Mouse (Mus musculus): Measurements from ENCODE around the gene H2-Eb2. TPM values are rescaled to one million over a fixed set of nuclear protein-coding genes. Genes with fewer than 3 reads are reported as not detected.

Gene H2-Eb2
- polyA plus RNA-seq, 2 experiments, result not detected

DNA sequence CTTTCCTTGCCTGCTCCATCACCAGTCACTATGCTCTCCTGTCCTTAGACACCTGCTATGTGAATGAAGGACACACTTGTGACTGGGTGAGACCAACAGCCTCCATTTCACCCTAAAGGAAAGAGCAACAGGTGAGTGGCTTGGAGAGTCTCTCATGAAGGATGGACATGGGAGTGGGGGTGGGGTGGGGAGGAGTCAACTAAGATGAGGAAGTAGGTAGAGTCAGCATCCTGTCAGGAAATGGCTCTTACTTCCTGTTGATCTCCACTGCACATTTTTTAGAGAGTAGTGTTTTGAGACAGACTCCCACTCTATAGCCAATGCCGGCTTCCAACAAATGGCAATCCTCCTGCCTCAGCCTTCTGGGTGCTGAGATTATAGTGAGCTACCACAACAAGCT is 29.5 kb downstream of the H2-Eb2 start:
- H3K4me3 ChIP-seq (replicated peaks; ENCODE audit: low read length), result no peak overlapping the region
- ATAC-seq (ENCODE audit: low FRiP score, low read depth) (no peak), DNase-seq (ENCODE audit: low spot score) (no peak)
- H3K9me3 ChIP-seq (ENCODE audit: control insufficient read depth, low read length), result no peaks in the 10 kb centered on the region
- no peaks in the 10 kb centered on the region for H3K4me1 ChIP-seq (ENCODE audit: control insufficient read depth, insufficient read depth, low read length)
- H3K9ac ChIP-seq (ENCODE audit: low read depth, low read length, severe bottlenecking), result no peak overlapping the region
- TF ChIP-seq POLR2A (IDR thresholded peaks at IDR 0.05; ENCODE audit: borderline replicate concordance, extremely low read depth, insufficient read depth, insufficient read length), result no peak
- no peaks in the 10 kb centered on the region for H3K27me3 ChIP-seq (ENCODE audit: control insufficient read depth, insufficient read depth, low read length)
- no peaks in the 10 kb centered on the region for H3K36me3 ChIP-seq (ENCODE audit: control insufficient read depth, insufficient read depth, low read length)
- no peak overlapping the region for H3K4me2 ChIP-seq (replicated peaks; ENCODE audit: low read depth, low read length, severe bottlenecking)
- no peak overlapping the region for H3K27ac ChIP-seq (replicated peaks; ENCODE audit: low read depth, low read length)
- WGBS, result 89% methylated on average over 1 of the region's 1 CpGs

DNA sequence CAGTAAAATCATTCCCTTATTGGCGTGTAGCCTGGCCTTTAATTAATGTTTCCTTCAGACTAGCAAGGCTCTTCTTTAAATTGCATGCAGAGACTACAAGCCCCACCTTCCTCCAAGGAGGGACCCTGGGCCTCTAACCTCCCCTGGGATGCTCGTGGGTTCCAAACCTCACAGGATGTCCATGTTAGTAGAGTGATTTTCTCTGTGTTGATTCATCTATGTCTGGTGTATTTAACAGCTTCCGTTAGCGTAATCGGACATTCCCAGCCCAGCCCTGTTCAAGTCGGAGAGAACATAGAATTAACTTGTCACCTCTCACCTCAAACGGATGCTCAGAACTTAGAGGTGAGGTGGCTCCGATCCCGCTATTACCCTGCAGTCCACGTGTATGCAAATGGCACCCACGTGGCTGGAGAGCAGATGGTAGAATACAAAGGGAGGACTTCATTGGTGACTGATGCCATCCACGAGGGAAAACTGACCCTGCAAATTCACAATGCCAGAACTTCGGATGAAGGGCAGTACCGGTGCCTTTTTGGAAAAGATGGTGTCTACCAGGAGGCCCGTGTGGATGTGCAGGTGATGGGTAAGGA is 37.6 kb downstream of the H2-Eb2 start:
- Histone ChIP-seq H3K4me1 (ENCODE audit: control insufficient read depth, insufficient read depth, low read length) (no peaks in the 10 kb centered on the region), H3K27me3 (ENCODE audit: control insufficient read depth, insufficient read depth, low read length) (no peaks in the 10 kb centered on the region), H3K9me3 (ENCODE audit: control insufficient read depth, low read length) (no peaks in the 10 kb centered on the region), H3K27ac (replicated peaks; ENCODE audit: low read depth, low read length) (no peak overlapping the region), H3K9ac (ENCODE audit: low read depth, low read length, severe bottlenecking) (no peak overlapping the region), H3K4me2 (replicated peaks; ENCODE audit: low read depth, low read length, severe bottlenecking) (no peak overlapping the region), H3K36me3 (ENCODE audit: control insufficient read depth, insufficient read depth, low read length) (no peaks in the 10 kb centered on the region), H3K4me3 (replicated peaks; ENCODE audit: low read length) (no peak overlapping the region)
- TF ChIP-seq POLR2A (IDR thresholded peaks at IDR 0.05; ENCODE audit: borderline replicate concordance, extremely low read depth, insufficient read depth, insufficient read length), result no peak
- ATAC-seq (ENCODE audit: low FRiP score, low read depth) (no peak), DNase-seq (ENCODE audit: low spot score) (no peak)
- WGBS, result 87% methylated on average over 15 of the region's 15 CpGs

DNA sequence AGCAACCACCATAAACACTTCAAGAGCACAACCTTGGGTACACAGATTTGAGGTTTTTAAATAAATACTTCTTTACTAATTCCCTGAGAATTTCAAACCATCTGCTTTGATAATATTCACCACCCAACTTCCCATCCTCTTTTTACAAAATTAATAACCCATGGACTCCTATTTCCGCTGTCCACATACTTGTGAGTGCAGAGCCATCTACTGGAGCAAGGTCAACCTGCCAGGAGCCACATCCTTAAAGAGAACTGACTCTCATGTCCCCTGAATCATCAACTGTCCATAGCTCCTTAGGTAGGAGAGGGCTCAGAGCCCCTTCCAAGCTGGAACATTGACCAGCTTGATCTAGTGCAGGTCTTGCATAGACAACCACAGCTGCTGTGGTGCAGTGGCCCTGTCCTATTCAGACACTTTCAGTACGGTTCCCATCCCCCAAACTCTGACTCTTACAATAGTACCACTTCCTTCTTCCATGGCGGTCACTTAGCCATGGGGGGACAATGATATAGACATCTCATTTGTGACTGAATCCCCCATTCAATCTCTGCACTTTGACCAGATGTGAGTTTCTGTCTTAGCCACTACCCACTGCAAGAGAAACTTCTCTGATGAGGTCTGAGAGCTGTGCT is 38.3 kb downstream of the H2-Eb2 start:
- no peak for DNase-seq (ENCODE audit: low spot score)
- H3K27ac ChIP-seq (replicated peaks; ENCODE audit: low read depth, low read length), result no peak overlapping the region
- no peaks in the 10 kb centered on the region for H3K27me3 ChIP-seq (ENCODE audit: control insufficient read depth, insufficient read depth, low read length)
- no peaks in the 10 kb centered on the region for H3K4me1 ChIP-seq (ENCODE audit: control insufficient read depth, insufficient read depth, low read length)
- WGBS, result 91% methylated on average over 3 of the region's 3 CpGs
- H3K9me3 ChIP-seq (ENCODE audit: control insufficient read depth, low read length), result no peaks in the 10 kb centered on the region
- no peak overlapping the region for H3K4me2 ChIP-seq (replicated peaks; ENCODE audit: low read depth, low read length, severe bottlenecking)
- H3K9ac ChIP-seq (ENCODE audit: low read depth, low read length, severe bottlenecking), result no peak overlapping the region
- H3K36me3 ChIP-seq (ENCODE audit: control insufficient read depth, insufficient read depth, low read length), result no peaks in the 10 kb centered on the region
- TF ChIP-seq POLR2A (IDR thresholded peaks at IDR 0.05; ENCODE audit: borderline replicate concordance, extremely low read depth, insufficient read depth, insufficient read length), result no peak
- no peak overlapping the region for H3K4me3 ChIP-seq (replicated peaks; ENCODE audit: low read length)
- no peak for ATAC-seq (ENCODE audit: low FRiP score, low read depth)

DNA sequence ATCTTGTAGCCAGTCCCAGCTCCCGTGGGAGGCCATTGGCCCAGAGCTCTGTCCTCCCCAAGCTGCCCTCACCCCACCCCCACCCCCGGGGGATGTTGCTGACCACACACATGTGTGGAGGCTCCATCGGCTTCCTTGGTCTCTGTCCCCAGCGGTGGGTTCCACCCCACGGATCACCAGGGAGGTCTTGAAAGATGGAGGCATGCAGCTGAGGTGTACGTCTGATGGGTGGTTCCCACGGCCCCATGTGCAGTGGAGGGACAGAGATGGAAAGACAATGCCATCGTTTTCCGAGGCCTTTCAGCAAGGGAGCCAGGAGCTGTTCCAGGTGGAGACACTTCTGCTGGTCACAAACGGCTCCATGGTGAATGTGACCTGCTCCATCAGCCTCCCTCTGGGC is 39.6 kb downstream of the H2-Eb2 start:
- no peak overlapping the region for H3K27ac ChIP-seq (replicated peaks; ENCODE audit: low read depth, low read length)
- H3K27me3 ChIP-seq (ENCODE audit: control insufficient read depth, insufficient read depth, low read length), result no peaks in the 10 kb centered on the region
- H3K9ac ChIP-seq (ENCODE audit: low read depth, low read length, severe bottlenecking), result no peak overlapping the region
- ATAC-seq (ENCODE audit: low FRiP score, low read depth) (no peak), DNase-seq (ENCODE audit: low spot score) (no peak)
- H3K4me2 ChIP-seq (replicated peaks; ENCODE audit: low read depth, low read length, severe bottlenecking), result no peak overlapping the region
- TF ChIP-seq POLR2A (IDR thresholded peaks at IDR 0.05; ENCODE audit: borderline replicate concordance, extremely low read depth, insufficient read depth, insufficient read length), result no peak
- H3K36me3 ChIP-seq (ENCODE audit: control insufficient read depth, insufficient read depth, low read length), result no peaks in the 10 kb centered on the region
- H3K4me1 ChIP-seq (ENCODE audit: control insufficient read depth, insufficient read depth, low read length), result no peaks in the 10 kb centered on the region
- no peaks in the 10 kb centered on the region for H3K9me3 ChIP-seq (ENCODE audit: control insufficient read depth, low read length)
- no peak overlapping the region for H3K4me3 ChIP-seq (replicated peaks; ENCODE audit: low read length)
- WGBS, result 74% methylated on average over 10 of the region's 10 CpGs

DNA sequence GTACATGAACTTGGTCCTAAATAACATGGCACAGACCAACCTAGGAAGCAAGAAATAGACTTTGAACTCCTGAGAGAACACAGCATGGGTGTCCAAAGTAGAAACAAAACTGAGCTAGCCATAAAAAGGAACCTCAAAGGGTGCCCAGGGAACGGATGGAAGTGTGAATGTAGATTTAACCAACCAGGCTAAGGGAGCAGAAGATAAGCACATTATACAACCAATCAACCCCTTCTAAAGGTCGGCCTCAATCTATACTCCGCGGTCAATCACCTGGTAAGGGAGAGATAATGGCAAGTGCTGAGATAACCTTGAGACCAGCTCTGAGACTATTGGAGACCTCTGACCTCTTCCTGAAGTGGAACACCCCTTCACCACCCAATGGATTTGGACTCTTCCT is 45.1 kb downstream of the H2-Eb2 start:
- no peak for TF ChIP-seq POLR2A (IDR thresholded peaks at IDR 0.05; ENCODE audit: borderline replicate concordance, extremely low read depth, insufficient read depth, insufficient read length)

More for the DNA sequence above, 45.1 kb downstream of the H2-Eb2 start:
- Histone ChIP-seq H3K9me3 (ENCODE audit: control insufficient read depth, low read length) (no peaks in the 10 kb centered on the region), H3K4me2 (replicated peaks; ENCODE audit: low read depth, low read length, severe bottlenecking) (no peak overlapping the region), H3K36me3 (ENCODE audit: control insufficient read depth, insufficient read depth, low read length) (no peaks in the 10 kb centered on the region), H3K27me3 (ENCODE audit: control insufficient read depth, insufficient read depth, low read length) (no peaks in the 10 kb centered on the region), H3K4me1 (ENCODE audit: control insufficient read depth, insufficient read depth, low read length) (no peaks in the 10 kb centered on the region), H3K9ac (ENCODE audit: low read depth, low read length, severe bottlenecking) (no peak overlapping the region), H3K27ac (replicated peaks; ENCODE audit: low read depth, low read length) (no peak overlapping the region), H3K4me3 (replicated peaks; ENCODE audit: low read length) (no peak overlapping the region)
- DNase-seq (ENCODE audit: low spot score) (no peak), ATAC-seq (ENCODE audit: low FRiP score, low read depth) (no peak)
- 74% methylated on average over 4 of the region's 4 CpGs for WGBS

Measured in limb, embryonic 14.5 days (tissue).